Mouse (Mus musculus): ENCODE measurements at regions not wholly inside any gene's neighbourhood (a gene's known extent, or its start where the extent isn't known, plus 50 kb on each side); places are given as distances from the start of the nearest gene placed in this dataset.

GRCm38 (mm10) chr4:7429308-7429707 is 809.5 kb downstream of the Car8 start:
- in situ Hi-C loops (cut with MboI, MseI): no loop called here

- in situ Hi-C loops (cut with MboI, MseI): no loop called here
Observed at GRCm38 (mm10) chr4:7424081-7424480, 814.8 kb downstream of the Car8 start.

DNA sequence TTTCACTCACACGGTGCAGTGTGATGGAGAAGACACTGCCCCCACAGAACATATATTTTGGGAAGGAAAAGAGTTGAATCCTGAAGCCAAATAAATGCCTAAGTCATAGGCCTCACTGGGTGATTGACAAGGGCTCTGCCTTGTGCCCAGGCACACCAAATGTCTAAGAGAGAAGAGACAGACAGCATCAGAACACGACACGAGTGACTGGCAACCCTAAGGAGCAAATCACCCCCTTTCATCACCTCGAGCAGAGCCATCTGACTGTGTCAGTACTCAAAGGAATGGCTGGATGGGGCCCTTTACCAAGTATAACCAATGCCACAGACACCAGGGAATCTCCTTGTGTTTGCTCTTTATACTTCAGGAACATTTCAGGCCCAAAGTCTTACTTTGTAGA is 815.6 kb downstream of the Car8 start:
- in situ Hi-C loops (cut with MboI, MseI): no loop called here

GRCm38 (mm10) chr4:7422787-7423186 is 816.1 kb downstream of the Car8 start:
- in situ Hi-C loops (cut with MboI, MseI): no loop called here

DNA sequence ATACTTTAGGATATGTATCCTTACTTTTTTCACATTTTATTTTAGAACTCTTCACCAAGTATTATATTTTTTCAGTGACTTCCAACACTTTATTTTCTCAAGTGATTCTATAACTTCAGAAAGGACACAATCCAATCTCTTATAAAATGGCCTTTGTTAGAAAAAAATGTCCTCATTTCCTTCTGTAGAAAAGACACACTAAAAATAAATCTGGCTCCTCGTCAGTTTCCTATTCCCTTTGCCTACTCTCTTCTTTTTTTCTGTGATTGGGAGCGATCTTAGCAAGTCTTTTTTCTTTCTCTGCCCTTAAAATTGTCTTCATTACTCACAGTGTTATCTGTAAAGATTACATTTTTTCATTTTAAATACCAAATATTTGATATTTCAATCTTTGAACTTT is 824.5 kb downstream of the Car8 start:
- in situ Hi-C loops (cut with MboI, MseI): no loop called here

GRCm38 (mm10) chr4:7392696-7393095 is 846.1 kb downstream of the Car8 start:
- in situ Hi-C loops (cut with MboI, MseI): loop anchor here in 1 of 2 experiments (5.0 kb wide), 1 partner anchor 1530 kb away; no protein-coding TSS in a partner anchor

DNA sequence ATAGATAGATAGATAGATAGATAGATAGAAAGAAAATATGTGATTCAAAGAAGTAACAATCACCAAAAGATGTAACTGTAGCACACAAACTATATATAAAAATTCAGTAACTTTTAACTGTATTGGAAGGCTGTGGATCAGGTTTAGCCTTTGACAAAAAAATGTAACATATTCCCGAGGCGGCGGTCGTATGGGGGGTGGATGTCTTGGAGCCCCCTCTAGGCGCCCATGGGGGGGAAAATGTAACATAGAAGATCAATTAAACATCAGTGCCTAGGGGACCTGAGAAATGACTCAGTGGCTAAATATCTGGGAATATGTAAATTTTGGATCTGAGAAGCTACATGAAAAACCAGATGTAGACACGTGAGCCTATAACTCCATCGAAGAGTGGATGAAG is 847.2 kb downstream of the Car8 start:
- in situ Hi-C loops (cut with MboI, MseI): loop anchor here in 1 of 2 experiments (5.0 kb wide), 1 partner anchor 1529 kb away; no protein-coding TSS in a partner anchor

DNA sequence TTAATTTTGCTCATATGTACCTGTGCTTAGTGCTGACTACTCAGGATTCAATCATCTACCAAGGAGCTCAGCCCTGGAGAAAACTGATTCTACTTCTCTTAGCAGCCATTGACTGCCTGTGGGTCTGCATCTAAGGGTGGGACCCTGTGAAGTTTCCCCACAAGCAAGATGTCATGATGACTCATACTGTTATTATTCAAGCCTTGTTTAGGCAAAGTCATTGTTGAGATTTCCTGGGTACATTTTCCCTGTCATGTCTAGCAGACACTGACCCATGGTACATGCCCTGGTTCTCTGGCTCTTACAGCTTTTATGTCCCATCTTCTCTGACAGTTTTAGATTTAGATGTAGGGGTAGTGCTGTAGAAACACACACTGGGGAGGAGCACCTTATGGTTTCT is 853.8 kb downstream of the Car8 start:
- in situ Hi-C loops (cut with MboI, MseI): loop anchor here (10.0 kb wide), 2 partner anchors 1890 to 1950 kb away; no protein-coding TSS in a partner anchor

DNA sequence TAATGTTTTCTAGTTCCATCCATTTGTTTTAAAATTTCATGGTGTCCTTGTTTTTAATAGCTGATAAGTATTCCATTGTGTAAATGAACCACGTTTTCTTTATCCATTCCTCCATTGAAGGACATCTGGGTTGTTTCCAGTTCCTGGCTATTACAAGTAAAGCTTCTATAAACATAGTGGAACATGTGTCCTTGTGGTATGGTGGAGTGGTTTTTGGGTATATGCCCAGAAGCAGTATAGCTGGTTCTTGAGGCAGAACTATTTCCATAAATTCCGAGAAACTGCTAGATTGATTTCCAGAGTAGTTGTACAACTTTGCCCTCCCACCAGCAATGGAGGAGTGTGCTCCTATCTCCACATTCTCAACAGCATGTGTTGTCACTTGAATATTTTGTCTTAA is 858.8 kb downstream of the Car8 start:
- in situ Hi-C loops (cut with MboI, MseI): loop anchor here (10.0 kb wide), 2 partner anchors 1895 to 1955 kb away; no protein-coding TSS in a partner anchor

DNA sequence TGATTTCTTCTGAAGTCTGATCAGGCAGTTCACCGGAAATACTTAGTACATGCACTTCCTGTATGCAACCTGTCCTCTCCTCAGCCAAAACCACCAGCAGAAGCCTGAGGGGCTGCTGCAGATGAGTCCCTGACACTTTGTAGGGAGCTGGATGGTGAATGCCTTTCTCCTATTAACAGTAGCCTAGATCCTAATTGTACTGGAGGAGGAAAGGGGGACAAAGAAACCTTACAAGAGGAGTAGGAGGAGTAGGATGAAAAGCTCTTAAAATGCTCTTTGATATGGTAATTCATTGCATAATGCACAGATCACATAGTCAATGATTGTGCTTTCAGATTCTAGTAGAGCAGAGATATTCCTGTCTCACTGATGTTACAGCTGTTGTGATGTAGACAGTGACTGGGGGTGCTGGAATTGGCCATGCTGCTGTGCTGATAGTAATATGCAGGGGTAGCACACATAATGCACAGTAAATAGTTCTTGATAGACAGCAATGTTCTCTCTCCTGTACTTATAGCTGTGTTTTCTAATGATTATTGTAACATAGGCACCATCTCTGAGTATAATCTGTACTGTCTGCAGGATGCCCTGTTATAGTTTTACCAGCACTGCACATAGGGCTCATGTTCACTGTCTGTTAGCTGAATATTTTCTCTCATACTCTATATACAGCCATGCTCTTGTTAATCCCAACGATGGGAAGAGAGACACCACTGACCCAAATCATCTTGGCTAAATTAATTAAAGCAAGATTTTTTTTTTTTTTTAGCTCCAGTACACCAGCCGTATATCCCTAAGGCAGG is 874.4 kb downstream of the Car8 start:
- in situ Hi-C loops (cut with MboI, MseI): no loop called here

DNA sequence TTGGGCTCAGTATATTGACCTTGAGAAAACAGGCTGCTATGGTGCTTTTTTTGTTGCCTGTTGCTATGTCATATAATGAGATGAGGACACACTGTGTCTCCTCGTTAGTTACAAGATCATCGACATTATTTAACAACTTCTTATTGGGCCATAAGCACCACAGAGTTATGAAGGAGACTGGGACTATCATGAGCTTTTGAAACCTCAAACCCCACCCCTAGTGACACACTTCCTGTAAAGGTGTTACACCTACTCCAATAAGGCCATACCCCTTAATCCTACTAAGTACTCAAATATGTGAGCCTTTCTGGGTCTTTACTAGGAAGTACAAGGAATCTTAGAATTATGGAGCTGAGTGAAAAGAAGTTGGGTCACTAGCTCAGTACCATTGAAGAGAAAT is 875.3 kb downstream of the Car8 start:
- in situ Hi-C loops (cut with MboI, MseI): no loop called here

- in situ Hi-C loops (cut with MboI, MseI): no loop called here
Observed at GRCm38 (mm10) chr4:7356202-7356601, 882.6 kb downstream of the Car8 start.

DNA sequence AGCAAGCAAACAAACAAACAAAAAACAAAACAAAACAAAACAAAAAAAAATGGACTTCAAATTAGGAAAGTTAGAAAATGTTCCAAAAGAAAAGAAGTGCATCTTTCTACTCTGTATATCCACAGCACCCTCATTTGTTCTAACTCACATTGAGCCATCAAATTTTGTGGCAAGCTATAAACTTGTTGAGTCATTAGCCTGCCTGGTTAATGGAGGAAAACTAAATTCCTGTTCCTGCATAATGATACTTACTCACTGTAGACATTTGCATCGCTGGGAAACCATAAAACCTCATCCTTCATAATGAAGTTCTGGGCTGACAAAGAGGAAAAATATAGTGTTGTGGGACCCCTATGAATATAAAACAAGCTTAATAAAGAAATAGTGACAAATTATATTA is 891.5 kb downstream of the Car8 start:
- in situ Hi-C loops (cut with MboI, MseI): no loop called here

GRCm38 (mm10) chr4:7341159-7341558 is 897.7 kb downstream of the Car8 start:
- in situ Hi-C loops (cut with MboI, MseI): no loop called here

- in situ Hi-C loops (cut with MboI, MseI): loop anchor here in 1 of 2 experiments (5.0 kb wide), 2 partner anchors 52 to 533 kb away; no protein-coding TSS in a partner anchor
Observed at GRCm38 (mm10) chr4:7314261-7314660, 924.6 kb downstream of the Car8 start.

DNA sequence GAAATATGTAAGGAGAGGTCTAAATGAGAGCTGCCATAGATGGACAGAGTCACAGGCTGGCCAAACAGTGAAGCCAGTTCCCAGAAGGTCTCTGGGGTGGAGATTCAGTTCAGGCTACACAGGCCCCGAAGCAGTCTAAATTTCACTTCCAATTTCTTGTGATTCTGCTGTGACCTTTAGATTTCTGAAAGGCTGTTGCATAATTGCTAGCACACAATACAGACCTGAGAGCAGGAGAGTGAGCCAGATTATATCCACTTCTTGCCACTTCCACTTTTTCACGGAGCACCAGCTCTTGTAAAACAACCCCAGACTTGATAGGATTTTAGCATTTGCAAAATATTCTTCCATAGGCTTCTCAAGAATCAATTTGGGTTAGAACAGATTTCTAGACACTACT is 925.6 kb downstream of the Car8 start:
- in situ Hi-C loops (cut with MboI, MseI): loop anchor here in 1 of 2 experiments (5.0 kb wide), 2 partner anchors 51 to 534 kb away; no protein-coding TSS in a partner anchor

- in situ Hi-C loops (cut with MboI, MseI): loop anchor here in 1 of 2 experiments (5.0 kb wide), 2 partner anchors 50 to 535 kb away; no protein-coding TSS in a partner anchor
Observed at GRCm38 (mm10) chr4:7312160-7312559, 926.7 kb downstream of the Car8 start.

- in situ Hi-C loops (cut with MboI, MseI): loop anchor here in 1 of 2 experiments (10.0 kb wide), 1 partner anchor 506 kb away; no protein-coding TSS in a partner anchor
Observed at GRCm38 (mm10) chr4:7269047-7269446, 969.8 kb downstream of the Car8 start.

DNA sequence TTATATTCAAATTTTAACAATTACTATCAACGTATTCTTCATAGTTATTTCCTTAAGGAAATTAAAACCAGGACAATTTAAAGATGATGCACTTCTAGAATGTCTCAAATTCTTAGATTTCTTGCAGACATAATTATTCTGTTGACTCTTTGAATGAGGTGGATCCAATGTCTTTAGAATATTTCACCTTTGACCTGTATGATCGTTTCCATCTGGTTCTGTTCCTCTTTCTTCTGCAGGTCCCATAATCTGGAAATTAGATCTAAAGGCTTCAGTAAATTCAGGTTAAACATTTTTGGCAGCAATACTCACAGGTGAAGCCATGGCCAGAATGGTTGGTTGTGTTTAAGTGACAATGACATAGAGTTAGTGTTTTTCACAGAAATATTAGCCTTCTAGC is 982.4 kb downstream of the Car8 start:
- in situ Hi-C loops (cut with MboI, MseI): no loop called here

- in situ Hi-C loops (cut with MboI, MseI): no loop called here
Observed at GRCm38 (mm10) chr4:7253616-7254015, 985.2 kb downstream of the Car8 start.

DNA sequence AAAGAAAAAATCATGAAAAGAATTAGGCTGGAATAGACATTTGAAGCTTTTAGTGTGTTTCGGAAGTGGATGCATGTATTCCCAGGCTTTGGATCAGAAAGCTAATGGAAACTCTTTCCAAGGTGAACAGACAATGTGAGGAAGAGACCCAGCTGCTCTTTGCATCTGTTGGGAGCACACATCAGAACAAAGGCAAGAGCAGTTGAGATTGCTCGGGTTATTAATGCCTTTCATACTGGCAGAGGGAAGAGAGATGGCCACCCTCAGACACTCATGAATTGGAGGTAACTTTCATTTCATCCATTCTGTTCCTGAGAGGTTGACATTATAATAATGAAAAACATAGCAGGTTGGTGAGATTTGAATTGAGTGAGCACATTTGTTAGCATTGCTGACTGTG is 987.2 kb downstream of the Car8 start:
- in situ Hi-C loops (cut with MboI, MseI): no loop called here

DNA sequence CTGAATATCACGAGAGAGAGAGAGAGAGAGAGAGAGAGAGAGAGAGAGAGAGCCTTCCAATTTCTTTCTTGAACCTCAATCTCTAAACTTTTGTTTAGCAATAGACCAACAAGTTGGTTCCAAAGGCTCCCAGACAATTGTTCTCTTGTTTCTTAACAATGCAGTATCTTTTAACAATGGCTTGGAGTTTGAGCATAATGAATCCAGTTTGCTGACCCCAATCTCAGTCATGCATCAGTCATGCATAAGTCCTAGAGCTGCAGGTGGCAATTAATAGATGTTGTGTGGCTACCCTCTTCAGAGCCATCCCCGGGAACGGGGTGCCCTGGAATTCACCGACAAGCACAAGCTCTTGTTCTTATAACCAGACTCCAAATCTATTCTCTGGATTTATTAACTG is 991.0 kb downstream of the Car8 start:
- in situ Hi-C loops (cut with MboI, MseI): no loop called here

DNA sequence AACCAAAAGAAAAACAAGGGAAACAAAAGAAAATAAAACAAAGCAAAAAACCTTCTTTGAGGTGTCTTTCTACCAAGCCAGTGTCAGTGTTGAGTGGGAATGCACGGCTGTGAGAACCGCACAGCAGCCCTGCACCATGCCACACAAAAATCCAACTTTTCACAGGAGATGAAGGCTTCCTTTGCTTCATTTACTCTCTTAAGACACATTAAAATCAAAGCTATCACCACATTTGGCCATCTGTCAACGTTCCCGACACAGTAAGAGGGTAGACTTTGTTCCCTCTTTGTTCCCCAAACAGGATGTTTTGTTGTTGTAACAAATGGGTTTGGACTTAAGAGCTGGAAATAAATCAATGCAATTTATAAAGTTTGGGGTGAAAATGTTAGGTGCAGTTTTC is 991.6 kb downstream of the Car8 start:
- in situ Hi-C loops (cut with MboI, MseI): no loop called here
